Mouse (Mus musculus) CH12.LX (cell line): ENCODE measurements around the gene Arhgap4. TPM values are rescaled to one million over a fixed set of nuclear protein-coding genes. Genes with fewer than 3 reads are reported as not detected.

ENCODE experiments used
- DNase-seq: peaks from one replicate; pipeline ENCODE4 v3.0.0-alpha.2; 2013; ENCODE audit errors: extremely low read depth
- H3K27ac ChIP-seq: 2 replicates; pipeline ENCODE4 v1.5.1; 2012; ENCODE audit warnings: low read depth, mild to moderate bottlenecking, control low read depth, moderate library complexity; ENCODE audit not compliant: insufficient read depth
- H3K27me3 ChIP-seq: replicated peaks from 2 replicates; pipeline ENCODE3; 2012; ENCODE audit warnings: inconsistent platforms
- H3K36me3 ChIP-seq, 2 experiments: replicated peaks in 1 of 2; 2 replicates each; pipeline versions ENCODE3 to v1.6.1; 2012; ENCODE audit warnings: inconsistent platforms in 1 of 2, low read length in 1 of 2, mild to moderate bottlenecking in 1 of 2, mixed read lengths in 1 of 2, moderate library complexity in 1 of 2; ENCODE audit not compliant: control insufficient read depth in 1 of 2, insufficient read depth in 1 of 2
- H3K4me1 ChIP-seq, 2 experiments: 2 replicates each; pipeline ENCODE4 v1.6.1; 2012; ENCODE audit warnings: inconsistent platforms in 1 of 2, moderate library complexity in 1 of 2; ENCODE audit not compliant: insufficient read depth in 2 of 2, control insufficient read depth in 1 of 2
- H3K4me2 ChIP-seq: 2 replicates; pipeline ENCODE4 v1.6.1; 2012; ENCODE audit warnings: low read depth, mild to moderate bottlenecking, control low read depth; ENCODE audit not compliant: poor library complexity, insufficient read depth, severe bottlenecking
- H3K4me3 ChIP-seq, 3 experiments: fragments of 150-350 bp in 1 of 3; sonication (generic) in 1 of 3; replicated peaks in 1 of 3; 2 replicates each; pipeline versions ENCODE3 to v1.5.1; 2011 to 2012; ENCODE audit warnings: low read depth in 2 of 3, low read length in 2 of 3, mild to moderate bottlenecking in 2 of 3, moderate library complexity in 2 of 3, control low read depth in 1 of 3, improper control_type of control experiment in 1 of 3, inconsistent platforms in 1 of 3, mixed read lengths in 1 of 3; ENCODE audit not compliant: poor library complexity in 1 of 3
- H3K79me2 ChIP-seq: replicated peaks from 2 replicates; pipeline ENCODE4 v1.6.1; 2012; ENCODE audit warnings: mild to moderate bottlenecking, moderate library complexity; ENCODE audit not compliant: control insufficient read depth, poor library complexity, insufficient read depth, severe bottlenecking; ENCODE audit errors: extremely low read depth
- H3K9ac ChIP-seq: 2 replicates; pipeline ENCODE4 v1.6.1; 2012; ENCODE audit warnings: low read depth, mild to moderate bottlenecking, control low read depth, moderate library complexity; ENCODE audit not compliant: insufficient read depth
- H3K9me3 ChIP-seq: replicated peaks from 2 replicates; pipeline ENCODE3; 2012; ENCODE audit warnings: low read length, inconsistent platforms, mixed read lengths
- CHD1 ChIP-seq: IDR thresholded peaks from 2 replicates; pipeline ENCODE4 v1.6.1; 2012; ENCODE audit warnings: low read depth, low read length, improper control_type of control experiment, inconsistent platforms
- CHD2 ChIP-seq: IDR thresholded peaks from 2 replicates; pipeline ENCODE4 v1.6.1; 2011; ENCODE audit warnings: low read length, improper control_type of control experiment
- E2F4 ChIP-seq: IDR thresholded peaks from 2 replicates; pipeline ENCODE4 v1.6.1; 2011; ENCODE audit warnings: low read depth, low read length, improper control_type of control experiment; ENCODE audit not compliant: insufficient replicate concordance
- ELF1 ChIP-seq: IDR thresholded peaks from 2 replicates; pipeline ENCODE4 v1.6.1; 2014; ENCODE audit warnings: low read depth, mild to moderate bottlenecking, inconsistent platforms, low read length, improper control_type of control experiment
- ETS1 ChIP-seq: conservative IDR thresholded peaks from 2 replicates; pipeline ENCODE4 v1.6.1; 2012; ENCODE audit warnings: low read depth, mild to moderate bottlenecking, inconsistent platforms, low read length, improper control_type of control experiment, moderate library complexity
- HCFC1 ChIP-seq: IDR thresholded peaks from 2 replicates; pipeline ENCODE4 v1.6.1; 2012; ENCODE audit warnings: low read depth, mild to moderate bottlenecking, inconsistent platforms, low read length, improper control_type of control experiment
- JUND ChIP-seq: conservative IDR thresholded peaks from 2 replicates; pipeline ENCODE4 v1.6.1; 2011; ENCODE audit warnings: low read depth, low read length, improper control_type of control experiment
- MEF2A ChIP-seq: IDR thresholded peaks from 2 replicates; pipeline ENCODE4 v1.6.1; 2014; ENCODE audit warnings: low read depth, mild to moderate bottlenecking, inconsistent platforms, low read length, improper control_type of control experiment, borderline replicate concordance
- NRF1 ChIP-seq: IDR thresholded peaks from 2 replicates; pipeline ENCODE4 v1.6.1; 2014; ENCODE audit warnings: low read depth, mild to moderate bottlenecking, inconsistent platforms, low read length, improper control_type of control experiment, moderate library complexity
- POLR2AphosphoS2 ChIP-seq: IDR thresholded peaks from 2 replicates; pipeline ENCODE4 v1.6.1; 2011; ENCODE audit warnings: low read depth, low read length, improper control_type of control experiment
- SIN3A ChIP-seq: IDR thresholded peaks from 2 replicates; pipeline ENCODE4 v1.6.1; 2012; ENCODE audit warnings: low read length, improper control_type of control experiment, inconsistent platforms
- TCF12 ChIP-seq: IDR thresholded peaks from 2 replicates; pipeline ENCODE4 v1.6.1; 2014; ENCODE audit warnings: low read depth, mild to moderate bottlenecking, inconsistent platforms, low read length, improper control_type of control experiment
- UBTF ChIP-seq: IDR thresholded peaks from 2 replicates; pipeline ENCODE4 v1.6.1; 2012; ENCODE audit warnings: low read depth, mild to moderate bottlenecking, inconsistent platforms, low read length, improper control_type of control experiment, moderate library complexity
- USF1 ChIP-seq: IDR thresholded peaks from 2 replicates; pipeline ENCODE4 v1.6.1; 2014; ENCODE audit warnings: low read depth, mild to moderate bottlenecking, inconsistent platforms, low read length, improper control_type of control experiment
- ZMIZ1 ChIP-seq: IDR thresholded peaks from 2 replicates; pipeline ENCODE4 v1.6.1; 2012; ENCODE audit warnings: low read depth, mild to moderate bottlenecking, inconsistent platforms, low read length, improper control_type of control experiment
- dilution Hi-C: fragments of 300-500 bp; cut with MboI; formaldehyde crosslinking; loops from 2 replicates; pipeline ENCODE4 v1.14.3; 2020; ENCODE audit warnings: low sequenced_read_pairs; ENCODE audit not compliant: extremely low pct_unique_long_range_greater_than_20kb, extremely low pct_ligation_motif_present
- in situ Hi-C: fragments of 300-500 bp; cut with MboI; formaldehyde crosslinking; loops from 3 replicates; pipeline ENCODE4 v1.14.3; 2019; ENCODE audit warnings: low sequenced_read_pairs, low pct_ligation_motif_present, low pct_unique_long_range_greater_than_20kb, mixed read lengths
- polyA plus RNA-seq: library from polyadenylated mRNA; unstranded; fragments of >175 nt; gene quantifications from 2 replicates; pipeline ENCODE4 v1.2.1, GENCODE M21; 2012; ENCODE audit warnings: low read depth; ENCODE audit not compliant: insufficient read length
- total RNA-seq, 2 experiments: library from RNA; depleted of rRNA; stranded (reverse); fragments of 300-350 nt in 1 of 2; fragments of >200 nt in 1 of 2; gene quantifications; 2 replicates each; pipeline ENCODE4 v1.2.3; 2012 to 2014

Arhgap4 gene
- total and polyA plus RNA-seq, 3 experiments = 10.9 to 24.1 (median 14.3) TPM

- TF ChIP-seq JUND = no peak
- TF ChIP-seq ELF1 = peak; percentile 79
- peak; percentile 11; the same call in 1 of the 2 replicates for TF ChIP-seq UBTF
- TF ChIP-seq MEF2A = no peak
- TF ChIP-seq NRF1 = peak; percentile 70
- 0 out of 2 replicates have a peak, but pooled peaks have one; percentile 61 for TF ChIP-seq SIN3A
- TF ChIP-seq E2F4 = no peak
- peak; percentile 68 for TF ChIP-seq TCF12
- TF ChIP-seq CHD2 = 0 out of 2 replicates have a peak, but pooled peaks have one; percentile 43
- TF ChIP-seq USF1 = no peak
- TF ChIP-seq POLR2AphosphoS2 = no peak
These were observed 44.8 kb upstream of the Arhgap4 start, which contains the start of gene Hcfc1 (continued) for GRCm38 (mm10) chrX:73966248-73967176.

GRCm38 (mm10) chrX:73965307-73965706 lies 43.6 kb upstream of the Arhgap4 start:
- Histone ChIP-seq H3K4me3 (peak overlapping the region; percentile 74 to 96 (median 95)), H3K27ac (peak overlapping the region; percentile 17; the same call in 1 of the 2 replicates), H3K4me2 (peak overlapping the region; percentile 94; the same call in 1 of the 2 replicates), H3K4me1 (peaks cover 8 to 52% of the 10 kb centered on the region in 2 experiments; a peak in 3 of 4 replicates), H3K79me2 (peaks cover 58% of the 10 kb centered on the region), H3K36me3 (peaks cover 34 to 39% of the 10 kb centered on the region in 2 experiments), H3K9ac (peak overlapping the region; percentile 84), H3K27me3 (no peaks in the 10 kb centered on the region), H3K9me3 (no peaks in the 10 kb centered on the region)
- TF ChIP-seq UBTF = no peak
- TF ChIP-seq HCFC1 = no peak
- TF ChIP-seq ZMIZ1 = no peak
- in situ Hi-C loops (no loop called here), dilution Hi-C loops (no loop called here)
- peak; percentile 32 for DNase-seq

- Histone ChIP-seq H3K9ac (peak overlapping the region; percentile 84), H3K4me2 (peak overlapping the region; percentile 94), H3K36me3 (peaks cover 42 to 49% of the 10 kb centered on the region in 2 experiments), H3K4me3 (peak overlapping the region; percentile 23 to 96 (median 74)), H3K27me3 (no peaks in the 10 kb centered on the region), H3K27ac (no peak overlapping the region), H3K79me2 (peaks cover 63% of the 10 kb centered on the region), H3K9me3 (no peaks in the 10 kb centered on the region), H3K4me1 (peaks cover 8 to 55% of the 10 kb centered on the region in 2 experiments; a peak in 3 of 4 replicates)
- no peak for DNase-seq
- no peak for TF ChIP-seq CHD1
- no peak for TF ChIP-seq TCF12
- no peak for TF ChIP-seq ELF1
- TF ChIP-seq HCFC1 = no peak
- TF ChIP-seq ETS1 = no peak
- in situ Hi-C loops (no loop called here), dilution Hi-C loops (no loop called here)
These were observed 42.7 kb upstream of the Arhgap4 start for GRCm38 (mm10) chrX:73964363-73964762.
